Mouse (Mus musculus) G1E (cell line): ENCODE data around the gene Cplx2. TPM values are rescaled to one million over a fixed set of nuclear protein-coding genes. Genes with fewer than 3 reads are reported as not detected.

Experiments
- ATAC-seq: 2 replicates; pipeline ENCODE4 v1.8.0; 2016; ENCODE audit warnings: mild to moderate bottlenecking; ENCODE audit not compliant: insufficient number of reproducible peaks, poor library complexity, low FRiP score, severe bottlenecking; ENCODE audit errors: extremely low read depth
- DNase-seq: peaks from one replicate; pipeline ENCODE4 v3.0.0; 2012; ENCODE audit warnings: low spot score
- H3K27me3 ChIP-seq: 2 replicates; pipeline ENCODE4 v1.6.1; 2012; ENCODE audit warnings: mild to moderate bottlenecking, low read length, inconsistent platforms; ENCODE audit not compliant: insufficient read depth
- H3K36me3 ChIP-seq: replicated peaks from 2 replicates; pipeline ENCODE3; 2012; ENCODE audit warnings: mild to moderate bottlenecking, inconsistent platforms
- H3K4me1 ChIP-seq: 2 replicates; pipeline ENCODE4 v1.6.1; 2012; ENCODE audit warnings: low read depth, low read length, inconsistent platforms, mixed read lengths; ENCODE audit not compliant: insufficient read depth
- H3K4me3 ChIP-seq: 2 replicates; pipeline ENCODE4 v1.5.1; 2012; ENCODE audit warnings: low read depth, mild to moderate bottlenecking, inconsistent platforms, low read length, moderate library complexity, mixed read lengths
- H3K9me3 ChIP-seq: replicated peaks from 2 replicates; pipeline ENCODE4 v1.6.1; 2012; ENCODE audit warnings: inconsistent platforms
- CTCF ChIP-seq: IDR thresholded peaks from 2 replicates; pipeline ENCODE4 v1.5.1; 2012; ENCODE audit warnings: low read depth, low read length, inconsistent platforms, mixed read lengths
- GATA1 ChIP-seq: IDR thresholded peaks from 2 replicates; pipeline ENCODE4 v1.6.1; 2012; ENCODE audit warnings: borderline replicate concordance, low read length, inconsistent platforms, mixed read lengths
- GATA2 ChIP-seq: IDR thresholded peaks from 2 replicates; pipeline ENCODE4 v1.6.1; 2012; ENCODE audit warnings: low read depth, low read length, inconsistent platforms, borderline replicate concordance
- POLR2AphosphoS5 ChIP-seq: IDR thresholded peaks from 2 replicates; pipeline ENCODE4 v1.6.1; 2012; ENCODE audit warnings: low read depth, low read length, inconsistent platforms; ENCODE audit not compliant: insufficient replicate concordance
- TAL1 ChIP-seq: conservative IDR thresholded peaks from 2 replicates; pipeline ENCODE4 v1.6.1; 2012; ENCODE audit warnings: low read depth, low read length, inconsistent platforms, mixed read lengths
- polyA plus RNA-seq: library from polyadenylated mRNA; stranded (reverse); fragments of >175 nt; gene quantifications from 2 replicates; pipeline ENCODE4 v1.2.3, GENCODE M21; 2012
- total RNA-seq, 2 experiments: library from RNA; stranded (forward) in 1 of 2; stranded (reverse) in 1 of 2; fragments of 200-1000 nt in 1 of 2; fragments of >200 nt in 1 of 2; fragmentation: Nextera tagmentation in 1 of 2; gene quantifications; 2 replicates each; pipeline ENCODE4 v1.2.3; 2014 to 2017

Gene Cplx2
- total and polyA plus RNA-seq, 3 experiments = not detected

DNA sequence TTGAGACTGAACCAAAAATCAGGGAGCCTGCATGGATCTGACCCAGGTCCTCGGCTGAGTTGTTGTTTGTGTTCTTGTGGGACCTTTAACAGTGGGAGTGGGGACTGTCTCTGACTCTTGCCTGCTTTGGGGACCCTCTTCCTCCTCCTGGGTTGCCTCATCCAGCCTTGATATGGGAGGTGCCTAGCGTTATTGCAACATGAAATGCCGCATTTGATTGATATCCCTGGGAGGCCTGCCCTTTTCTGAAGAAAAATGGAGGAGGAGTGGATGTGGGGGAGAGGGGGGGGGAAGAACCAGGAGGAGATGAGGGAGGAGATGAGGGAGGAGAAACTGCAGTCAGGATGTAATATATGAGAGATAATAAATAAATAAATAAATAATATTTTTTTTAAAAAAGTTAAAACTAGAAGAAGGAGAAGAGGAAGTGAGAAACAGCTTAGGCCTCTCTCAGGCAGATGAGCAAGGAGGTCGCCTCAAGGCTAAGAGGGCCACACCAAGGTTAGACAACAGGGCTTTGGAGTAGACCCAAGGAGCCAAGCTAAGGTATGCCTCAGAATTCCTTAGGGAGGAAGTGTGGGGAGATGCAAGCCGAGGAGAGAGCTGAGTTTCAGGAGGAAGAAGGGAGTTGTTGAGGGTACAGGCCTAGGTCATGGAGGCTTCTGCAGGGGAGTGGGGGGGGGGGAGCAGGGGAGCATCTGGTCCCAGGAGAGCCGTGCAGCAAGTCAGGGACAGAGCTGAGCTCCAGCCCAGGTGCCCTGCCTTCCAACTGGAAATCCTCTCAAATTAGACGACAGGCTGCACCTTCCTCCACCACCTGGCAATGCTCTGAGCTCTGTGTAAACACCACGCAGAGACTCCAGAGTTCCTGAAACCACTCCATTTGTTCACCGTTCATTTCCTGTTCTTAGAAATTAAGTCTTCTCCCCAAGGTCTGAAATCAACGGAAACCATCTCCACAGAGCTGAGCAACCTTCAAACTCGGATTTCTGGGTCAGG is 4.6 kb downstream of the Cplx2 start:
- Histone ChIP-seq H3K36me3 (no peaks in the 10 kb centered on the region), H3K4me1 (no peaks in the 10 kb centered on the region), H3K27me3 (no peaks in the 10 kb centered on the region; the same call in 1 of the 2 replicates), H3K4me3 (no peak overlapping the region), H3K9me3 (peaks cover 35% of the 10 kb centered on the region)
- no peak for TF ChIP-seq CTCF
- ATAC-seq (no peak), DNase-seq (no peak)

DNA sequence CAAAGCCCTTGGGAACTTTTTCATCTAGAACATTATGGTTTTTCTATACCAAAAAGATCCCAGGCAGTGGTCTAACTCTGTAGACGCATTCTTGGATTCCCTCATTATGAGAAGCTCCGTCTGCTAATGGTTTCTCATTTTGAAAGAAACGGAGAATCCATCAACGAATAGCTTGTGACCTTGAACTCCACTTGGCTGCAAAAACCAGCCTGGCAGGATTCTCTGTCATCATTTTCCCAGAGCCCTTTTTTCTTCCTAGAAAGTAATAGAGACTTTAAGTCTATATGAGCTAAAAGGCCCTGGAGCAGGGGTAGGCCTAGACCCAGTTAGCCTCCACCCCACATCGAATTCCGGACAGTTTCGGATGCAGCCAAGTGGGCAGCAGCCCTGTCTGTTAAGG is 5.6 kb downstream of the Cplx2 start:
- no peak for TF ChIP-seq TAL1
- TF ChIP-seq GATA2 = no peak
- no peak for TF ChIP-seq POLR2AphosphoS5
- TF ChIP-seq GATA1 = no peak
- TF ChIP-seq CTCF = no peak
- no peaks in the 10 kb centered on the region for H3K4me1 ChIP-seq
- H3K4me3 ChIP-seq = no peak overlapping the region
- peaks cover 35% of the 10 kb centered on the region for H3K9me3 ChIP-seq
- DNase-seq = no peak
- ATAC-seq = no peak
- no peaks in the 10 kb centered on the region for H3K36me3 ChIP-seq
- no peaks in the 10 kb centered on the region; the same call in 1 of the 2 replicates for H3K27me3 ChIP-seq

DNA sequence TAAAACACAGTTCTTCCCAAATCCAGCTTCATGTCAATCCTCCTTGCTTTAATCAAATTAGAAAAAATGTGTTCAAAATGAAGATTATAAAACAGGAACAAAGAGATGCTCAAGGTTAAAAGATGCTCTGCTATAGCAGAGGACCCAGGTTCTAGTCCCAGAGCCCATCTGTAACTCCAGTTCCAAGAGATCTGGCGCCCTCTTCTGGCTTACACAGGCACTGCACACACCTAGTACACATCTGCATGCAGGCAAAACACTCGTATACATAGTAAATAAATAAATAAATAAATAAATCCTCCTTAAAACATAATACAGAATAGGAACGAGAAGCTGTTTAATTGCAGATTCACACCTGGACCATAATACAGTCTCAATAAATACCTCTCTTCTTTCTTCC is 6.9 kb downstream of the Cplx2 start:
- ATAC-seq (no peak), DNase-seq (no peak)
- Histone ChIP-seq H3K4me1 (no peaks in the 10 kb centered on the region), H3K27me3 (no peaks in the 10 kb centered on the region; the same call in 1 of the 2 replicates), H3K36me3 (no peaks in the 10 kb centered on the region), H3K9me3 (peaks cover 25% of the 10 kb centered on the region), H3K4me3 (no peak overlapping the region)
- TF ChIP-seq GATA2 (no peak), CTCF (no peak; the same call in 1 of the 2 replicates), GATA1 (no peak), TAL1 (no peak), POLR2AphosphoS5 (no peak)

DNA sequence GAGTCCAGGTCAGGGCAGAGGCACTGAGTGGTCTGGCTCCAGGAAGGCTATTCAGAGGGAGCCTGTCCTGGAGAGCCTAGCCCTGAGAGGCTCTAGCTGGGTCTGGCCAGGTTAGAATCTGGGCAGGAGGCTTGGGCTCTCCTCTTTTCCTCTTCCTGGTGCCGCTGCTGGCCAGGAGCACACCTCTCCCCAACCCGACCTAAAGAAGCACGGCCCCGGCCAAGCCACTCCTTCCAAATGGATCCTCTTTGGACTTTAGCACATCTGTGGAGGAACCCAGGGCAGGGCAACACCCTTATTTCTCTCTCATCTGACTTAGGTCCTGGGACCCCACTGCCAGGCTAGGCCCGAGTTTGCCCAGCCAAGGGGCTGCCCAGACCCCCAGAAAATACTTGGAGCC is 9.3 kb downstream of the Cplx2 start:
- TF ChIP-seq GATA2 = no peak
- TF ChIP-seq TAL1 = no peak
- no peak for TF ChIP-seq CTCF
- no peak for TF ChIP-seq POLR2AphosphoS5
- TF ChIP-seq GATA1 = no peak
- H3K9me3 ChIP-seq = peaks cover 19% of the 10 kb centered on the region
- no peaks in the 10 kb centered on the region for H3K4me1 ChIP-seq
- no peaks in the 10 kb centered on the region for H3K36me3 ChIP-seq
- no peaks in the 10 kb centered on the region; the same call in 1 of the 2 replicates for H3K27me3 ChIP-seq
- no peak for DNase-seq
- no peak overlapping the region for H3K4me3 ChIP-seq
- no peak for ATAC-seq

DNA sequence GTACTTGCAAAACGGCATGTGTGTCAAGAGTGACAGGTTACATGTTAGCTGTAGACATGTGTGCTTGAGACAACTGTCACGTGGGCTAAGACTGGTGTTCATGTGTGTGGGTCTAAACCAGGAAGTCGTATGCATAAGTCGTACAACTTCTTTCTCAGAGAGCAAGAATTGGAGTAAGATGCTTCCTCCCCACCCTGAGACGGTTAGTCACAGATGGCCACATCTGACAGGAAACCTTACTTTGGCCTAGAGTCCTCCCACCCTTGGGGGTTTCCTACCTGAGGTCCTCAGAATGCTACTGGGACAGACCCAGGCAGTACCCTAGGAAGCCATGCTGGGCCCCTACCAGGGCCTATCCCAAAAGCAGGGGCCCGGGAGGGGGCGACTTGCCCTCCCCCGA is 10.2 kb downstream of the Cplx2 start:
- ATAC-seq = no peak
- Histone ChIP-seq H3K36me3 (no peaks in the 10 kb centered on the region), H3K4me3 (no peak overlapping the region), H3K27me3 (no peaks in the 10 kb centered on the region; the same call in 1 of the 2 replicates), H3K9me3 (peaks cover 19% of the 10 kb centered on the region), H3K4me1 (no peaks in the 10 kb centered on the region)
- no peak for TF ChIP-seq TAL1
- TF ChIP-seq GATA2 = no peak
- TF ChIP-seq CTCF = no peak
- no peak for TF ChIP-seq GATA1
- TF ChIP-seq POLR2AphosphoS5 = no peak
- no peak for DNase-seq

DNA sequence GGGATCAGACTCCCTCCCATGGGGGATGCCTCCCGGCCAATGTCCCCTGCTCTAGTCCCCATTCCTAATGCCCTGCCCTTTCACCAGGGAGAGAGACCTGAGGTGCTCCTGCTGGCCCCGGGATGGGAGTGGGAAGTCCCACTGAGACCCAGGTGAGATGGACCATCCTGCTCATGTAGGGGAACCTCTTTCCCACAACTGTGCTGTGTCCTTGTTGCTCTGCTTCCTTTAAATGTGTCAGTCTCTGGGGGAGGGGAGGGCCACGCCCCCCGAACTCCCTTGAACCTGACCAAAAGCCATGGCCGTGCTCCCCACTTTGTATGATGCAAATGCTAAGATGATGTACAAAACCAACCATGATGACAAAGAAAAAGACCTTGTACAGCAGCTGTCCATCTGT is 12.4 kb downstream of the Cplx2 start:
- DNase-seq (no peak), ATAC-seq (no peak)
- Histone ChIP-seq H3K9me3 (peaks cover 16% of the 10 kb centered on the region), H3K36me3 (no peaks in the 10 kb centered on the region), H3K4me1 (no peaks in the 10 kb centered on the region), H3K4me3 (no peak overlapping the region), H3K27me3 (no peaks in the 10 kb centered on the region; the same call in 1 of the 2 replicates)
- TF ChIP-seq TAL1 (no peak), CTCF (no peak), GATA1 (no peak), GATA2 (no peak), POLR2AphosphoS5 (no peak)
